Mouse (Mus musculus): ENCODE data around the gene Atp11a. TPM values are rescaled to one million over a fixed set of nuclear protein-coding genes. Genes with fewer than 3 reads are reported as not detected.

Gene Atp11a
- total and polyA plus RNA-seq, 3 experiments = 0.12 to 0.27 (median 0.21) TPM

Other genes with a start within 250 kb of the Atp11a start
- gene Spaca7, start 184.0 kb upstream of the Atp11a start, total RNA-seq (2012; rRNA removed) = not detected in 2 replicates
- gene Spaca7, start 184.0 kb upstream of the Atp11a start, total RNA-seq (2014; rRNA removed) = not detected in 2 replicates
- gene Spaca7, start 184.0 kb upstream of the Atp11a start, polyA plus RNA-seq (2012; ENCODE audit: insufficient read length, low read depth) = not detected in 2 replicates
- 30.3 and 33.4 TPM in 2 replicates for gene Tubgcp3, start 84.8 kb upstream of the Atp11a start, total RNA-seq (2012; rRNA removed)
- gene Tubgcp3, start 84.8 kb upstream of the Atp11a start, total RNA-seq (2014; rRNA removed) = 25.1 and 29.7 TPM in 2 replicates
- 44.0 and 48.7 TPM in 2 replicates for gene Tubgcp3, start 84.8 kb upstream of the Atp11a start, polyA plus RNA-seq (2012; ENCODE audit: insufficient read length, low read depth)
- not detected in 2 replicates for gene Mcf2l, start 116.8 kb downstream of the Atp11a start, total RNA-seq (2012; rRNA removed)
- gene Mcf2l, start 116.8 kb downstream of the Atp11a start, total RNA-seq (2014; rRNA removed) = not detected in 2 replicates
- not detected in 2 replicates for gene Mcf2l, start 116.8 kb downstream of the Atp11a start, polyA plus RNA-seq (2012; ENCODE audit: insufficient read length, low read depth)